Mouse (Mus musculus) right cerebral cortex, postnatal 36 days (tissue): ENCODE data around the gene Cplane1.

Experiments
- DNase-seq, 2 experiments: peaks; one replicate each; pipeline ENCODE4 v3.0.0; 2022; ENCODE audit warnings: low spot score in 2 of 2, mixed read lengths in 1 of 2

The Cplane1 gene

GRCm38 (mm10) chr15:8294150-8294549, 125.2 kb downstream of the Cplane1 start:
- DNase-seq = no peak

- DNase-seq = no peak
Observed at GRCm38 (mm10) chr15:8302944-8303343, 134.0 kb downstream of the Cplane1 start.

GRCm38 (mm10) chr15:8305474-8305873, 136.6 kb downstream of the Cplane1 start:
- no peak for DNase-seq

- DNase-seq = no peak
Observed at GRCm38 (mm10) chr15:8317381-8317780, 148.5 kb downstream of the Cplane1 start.

- DNase-seq = no peak
Observed at GRCm38 (mm10) chr15:8319191-8319590, 150.3 kb downstream of the Cplane1 start.
